Mouse (Mus musculus): ENCODE data around the gene Zdhhc19.

Zdhhc19 gene

GRCm38 (mm10) chr16:32610460-32611255 lies 114.6 kb downstream of the Zdhhc19 start:
- no peak for DNase-seq (ENCODE audit: low spot score)

Measured in ovary, postnatal 36 days (tissue).